Mouse (Mus musculus): ENCODE measurements at regions not wholly inside any gene's neighbourhood (a gene's known extent, or its start where the extent isn't known, plus 50 kb on each side); places are given as distances from the start of the nearest gene placed in this dataset.

- TF ChIP-seq ZNF384 (IDR thresholded peaks at IDR 0.05; ENCODE audit: low read depth, low read length): no peak
- no peak for TF ChIP-seq HCFC1 (IDR thresholded peaks at IDR 0.05; ENCODE audit: borderline replicate concordance, insufficient read depth, low read length)
- no peak for TF ChIP-seq ZC3H11A (IDR thresholded peaks at IDR 0.05; ENCODE audit: borderline replicate concordance, low read depth, low read length)
Observed at GRCm38 (mm10) chr2:170237959-170238358, 90.1 kb upstream of the Zfp217 start.
